In genomic region chr2:73518966-73519365, GRCm38 (mm10) we compare ENCODE assay signal across 17 mouse cellular contexts.
"Had no signal": no experiment of that assay in that cellular context is flagged by ENCODE, and none has a peak within 500 bp of the region (broad histone marks: within the 10 kb centered on the region; RNA-seq: fewer than 3 reads in every experiment).

No protein-coding gene starts in this region.

- H3K4me2 ChIP-seq: liver, embryonic 12.5 days; lung, embryonic 14.5 days; midbrain, embryonic 11.5 days; midbrain, embryonic 15.5 days; neural tube, embryonic 12.5 days had no signal

- H3K4me1 ChIP-seq: midbrain, embryonic 15.5 days had no signal

- H3K9ac ChIP-seq: liver, embryonic 12.5 days; lung, embryonic 14.5 days; midbrain, embryonic 15.5 days; neural tube, embryonic 12.5 days had no signal

- H3K9me3 ChIP-seq: liver, embryonic 12.5 days; megakaryocyte, embryonic 14.5 days; midbrain, embryonic 15.5 days; neural tube, embryonic 12.5 days had no signal

- H3K36me3 ChIP-seq: liver, embryonic 12.5 days; midbrain, embryonic 15.5 days; neural tube, embryonic 12.5 days had no signal

- ATAC-seq: liver, embryonic 12.5 days; midbrain, embryonic 15.5 days had no signal

- DNase-seq: kidney, adult 9 months; kidney, postnatal 4 days; left cerebral cortex, postnatal 4 days; lung, embryonic 14.5 days; lung, postnatal 10 days; lung, postnatal 4 days; right cerebral cortex, postnatal 4 days; spleen, adult 18-20 months; thymus, adult 2 months; thymus, postnatal 25 days had no signal

- H3K4me3 ChIP-seq: layer of hippocampus, adult 2 months; liver, embryonic 12.5 days; midbrain, embryonic 15.5 days; neural tube, embryonic 12.5 days had no signal

- H3K27ac ChIP-seq: kidney, postnatal 0 days; layer of hippocampus, adult 2 months; liver, embryonic 12.5 days; midbrain, embryonic 15.5 days; neural tube, embryonic 12.5 days had no signal

- H3K27me3 ChIP-seq: liver, embryonic 12.5 days; megakaryocyte, embryonic 14.5 days; midbrain, embryonic 15.5 days; neural tube, embryonic 12.5 days had no signal
